Mouse (Mus musculus) ES-Bruce4 (cell line): ENCODE measurements around the gene Gm45208.

Experiments used
- CTCF ChIP-seq: IDR thresholded peaks from one replicate; pipeline ENCODE4 v1.8.1; 2011; ENCODE audit warnings: low read depth, low read length
- EP300 ChIP-seq: IDR thresholded peaks from 2 replicates; pipeline ENCODE4 v1.6.1; 2011; ENCODE audit warnings: low read depth, low read length; ENCODE audit not compliant: insufficient read depth
- POLR2A ChIP-seq: IDR thresholded peaks from one replicate; pipeline ENCODE4 v1.8.1; 2011; ENCODE audit warnings: low read length; ENCODE audit not compliant: insufficient read depth

DNA sequence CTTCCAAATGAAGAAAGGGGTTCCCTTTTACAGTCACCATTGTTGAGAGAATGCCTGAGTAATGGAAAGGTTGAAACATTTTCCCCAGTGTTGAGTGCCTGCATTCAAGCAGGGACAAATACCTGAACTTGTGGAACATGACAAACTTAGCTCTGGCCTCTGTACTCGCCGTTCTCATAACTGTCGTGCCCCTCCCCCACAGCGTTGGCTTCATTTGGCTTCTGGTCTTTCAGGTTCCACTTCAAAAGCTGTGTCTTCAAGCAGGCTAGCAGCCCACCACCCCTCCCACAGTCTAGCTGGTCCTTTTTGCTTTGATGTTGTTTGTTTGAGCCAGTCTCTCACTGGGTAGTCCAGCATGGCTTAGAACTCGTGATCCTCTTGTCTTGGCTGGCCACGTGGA, 49.3 kb upstream of the Gm45208 start:
- TF ChIP-seq CTCF, result no peak
- no peak for TF ChIP-seq POLR2A
- no peak for TF ChIP-seq EP300
